In genomic region chrX:137121718-137122117, GRCm38 (mm10) we compare ENCODE assay signal across 14 mouse cellular contexts. TPM values are rescaled to one million over a fixed set of nuclear protein-coding genes. Genes with fewer than 3 reads are reported as not detected.
A peak's percentile ranks its signal among the peaks of the same experiment; 100 is the strongest.
DNase-seq lines count a peak whose midpoint lies in the region; ATAC-seq lines count a peak whose summit lies in the region.
"Had no signal": no experiment of that assay in that cellular context is flagged by ENCODE, and none has a peak within 500 bp of the region (broad histone marks: within the 10 kb centered on the region; RNA-seq: fewer than 3 reads in every experiment).

Esx1 (minus strand) TSS chrX:137122083.

- ATAC-seq in intestine, embryonic 14.5 days (replicated peaks; ENCODE audit: low FRiP score, low TSS enrichment, low read depth) = no peak
- no peak for ATAC-seq in intestine, embryonic 16.5 days
- no peak for ATAC-seq in midbrain, embryonic 13.5 days
- no peak for ATAC-seq in midbrain, embryonic 15.5 days (replicated peaks)
- no peak for ATAC-seq in embryonic facial prominence, embryonic 13.5 days (ENCODE audit: insufficient number of reproducible peaks, insufficient read depth, low FRiP score, low TSS enrichment, low read depth)
- ATAC-seq in limb, embryonic 13.5 days (ENCODE audit: low FRiP score, low read depth) = no peak

- no peak within 1 kb of the TSS for H3K9ac ChIP-seq in intestine, embryonic 14.5 days (ENCODE audit: low read length)
- H3K9ac ChIP-seq in intestine, embryonic 16.5 days (ENCODE audit: low read depth, low read length) = no peak within 1 kb of the TSS
- H3K9ac ChIP-seq in midbrain, embryonic 13.5 days (replicated peaks) = no peak within 1 kb of the TSS
- H3K9ac ChIP-seq in midbrain, embryonic 15.5 days = no peak within 1 kb of the TSS
- no peak within 1 kb of the TSS for H3K9ac ChIP-seq in embryonic facial prominence, embryonic 13.5 days
- no peak within 1 kb of the TSS for H3K9ac ChIP-seq in limb, embryonic 13.5 days
- H3K9ac ChIP-seq: hindbrain, embryonic 14.5 days; liver, embryonic 14.5 days had no signal

- H3K4me2 ChIP-seq in intestine, embryonic 14.5 days (ENCODE audit: low read length) = peak within 1 kb of the TSS; percentile 15; the same call in 1 of the 2 replicates
- H3K4me2 ChIP-seq in intestine, embryonic 16.5 days (ENCODE audit: low read depth, low read length) = no peak within 1 kb of the TSS
- 0 out of 2 replicates have a peak within 1 kb of the TSS, but pooled peaks have one; percentile 21 for H3K4me2 ChIP-seq in midbrain, embryonic 13.5 days (replicated peaks)
- no peak within 1 kb of the TSS for H3K4me2 ChIP-seq in midbrain, embryonic 15.5 days
- peak within 1 kb of the TSS; percentile 22; the same call in 1 of the 2 replicates for H3K4me2 ChIP-seq in embryonic facial prominence, embryonic 13.5 days
- H3K4me2 ChIP-seq in limb, embryonic 13.5 days (replicated peaks) = peak within 1 kb of the TSS; percentile 38
- H3K4me2 ChIP-seq: hindbrain, embryonic 14.5 days had no signal

- H3K36me3 ChIP-seq in intestine, embryonic 14.5 days (ENCODE audit: control insufficient read depth, insufficient read depth, low read length) = no peaks in the 10 kb centered on the region
- no peaks in the 10 kb centered on the region for H3K36me3 ChIP-seq in intestine, embryonic 16.5 days (ENCODE audit: control insufficient read depth, insufficient read depth, low read length)
- H3K36me3 ChIP-seq in midbrain, embryonic 13.5 days = no peaks in the 10 kb centered on the region
- no peaks in the 10 kb centered on the region for H3K36me3 ChIP-seq in midbrain, embryonic 15.5 days (replicated peaks)
- no peaks in the 10 kb centered on the region for H3K36me3 ChIP-seq in embryonic facial prominence, embryonic 13.5 days
- no peaks in the 10 kb centered on the region for H3K36me3 ChIP-seq in limb, embryonic 13.5 days
- H3K36me3 ChIP-seq: G1E had no signal

- H3K4me3 ChIP-seq in intestine, embryonic 14.5 days (ENCODE audit: low read depth, low read length) = no peak within 1 kb of the TSS
- H3K4me3 ChIP-seq in intestine, embryonic 16.5 days (ENCODE audit: low read length) = no peak within 1 kb of the TSS
- H3K4me3 ChIP-seq in midbrain, embryonic 13.5 days (replicated peaks) = no peak within 1 kb of the TSS
- H3K4me3 ChIP-seq in midbrain, embryonic 15.5 days = no peak within 1 kb of the TSS
- 0 out of 2 replicates have a peak within 1 kb of the TSS, but pooled peaks have one; percentile 9 for H3K4me3 ChIP-seq in embryonic facial prominence, embryonic 13.5 days
- H3K4me3 ChIP-seq in limb, embryonic 13.5 days = 0 out of 2 replicates have a peak within 1 kb of the TSS, but pooled peaks have one; percentile 14

- no peaks in the 10 kb centered on the region for H3K4me1 ChIP-seq in intestine, embryonic 14.5 days (replicated peaks; ENCODE audit: control insufficient read depth, insufficient read depth, low read length)
- H3K4me1 ChIP-seq in intestine, embryonic 16.5 days (ENCODE audit: control insufficient read depth, insufficient read depth, low read length) = no peaks in the 10 kb centered on the region
- 0 out of 2 replicates have a peak, but pooled peaks cover 3% of the 10 kb centered on the region for H3K4me1 ChIP-seq in midbrain, embryonic 13.5 days (replicated peaks)
- no peaks in the 10 kb centered on the region for H3K4me1 ChIP-seq in midbrain, embryonic 15.5 days
- H3K4me1 ChIP-seq in embryonic facial prominence, embryonic 13.5 days = no peaks in the 10 kb centered on the region
- no peaks in the 10 kb centered on the region for H3K4me1 ChIP-seq in limb, embryonic 13.5 days

- 29% methylated on average over 19 of the region's 21 CpGs for WGBS in intestine, embryonic 14.5 days
- WGBS in intestine, embryonic 16.5 days = 25% methylated on average over 21 of the region's 21 CpGs
- WGBS in midbrain, embryonic 13.5 days = 27% methylated on average over 18 of the region's 21 CpGs
- WGBS in midbrain, embryonic 15.5 days = 37% methylated on average over 20 of the region's 21 CpGs
- WGBS in embryonic facial prominence, embryonic 13.5 days = 24% methylated on average over 16 of the region's 21 CpGs
- 27% methylated on average over 14 of the region's 21 CpGs for WGBS in limb, embryonic 13.5 days

- no peaks in the 10 kb centered on the region for H3K9me3 ChIP-seq in intestine, embryonic 14.5 days (ENCODE audit: control insufficient read depth, low read length)
- H3K9me3 ChIP-seq in intestine, embryonic 16.5 days (ENCODE audit: control insufficient read depth, low read length) = no peaks in the 10 kb centered on the region; the same call in 1 of the 2 replicates
- no peaks in the 10 kb centered on the region for H3K9me3 ChIP-seq in midbrain, embryonic 13.5 days
- H3K9me3 ChIP-seq in midbrain, embryonic 15.5 days = no peaks in the 10 kb centered on the region
- H3K9me3 ChIP-seq in embryonic facial prominence, embryonic 13.5 days = no peaks in the 10 kb centered on the region
- H3K9me3 ChIP-seq in limb, embryonic 13.5 days = no peaks in the 10 kb centered on the region
- H3K9me3 ChIP-seq: G1E had no signal

- no peak within 1 kb of the TSS for H3K27ac ChIP-seq in intestine, embryonic 14.5 days (ENCODE audit: low read depth)
- H3K27ac ChIP-seq in intestine, embryonic 16.5 days (ENCODE audit: low read length) = no peak within 1 kb of the TSS
- H3K27ac ChIP-seq in midbrain, embryonic 13.5 days = no peak within 1 kb of the TSS
- H3K27ac ChIP-seq in midbrain, embryonic 15.5 days = no peak within 1 kb of the TSS
- no peak within 1 kb of the TSS for H3K27ac ChIP-seq in embryonic facial prominence, embryonic 13.5 days
- H3K27ac ChIP-seq in limb, embryonic 13.5 days = no peak within 1 kb of the TSS
- H3K27ac ChIP-seq: hindbrain, embryonic 14.5 days; liver, embryonic 14.5 days had no signal

- H3K27me3 ChIP-seq in intestine, embryonic 14.5 days (replicated peaks; ENCODE audit: control insufficient read depth, insufficient read depth, low read length) = peaks cover 86% of the 10 kb centered on the region
- peaks cover 46% of the 10 kb centered on the region for H3K27me3 ChIP-seq in intestine, embryonic 16.5 days (replicated peaks; ENCODE audit: control insufficient read depth, insufficient read depth, low read length)
- H3K27me3 ChIP-seq in midbrain, embryonic 13.5 days = peaks cover 87% of the 10 kb centered on the region
- H3K27me3 ChIP-seq in midbrain, embryonic 15.5 days (replicated peaks) = peaks cover 56% of the 10 kb centered on the region
- peaks cover 91% of the 10 kb centered on the region for H3K27me3 ChIP-seq in embryonic facial prominence, embryonic 13.5 days
- peaks cover 86% of the 10 kb centered on the region for H3K27me3 ChIP-seq in limb, embryonic 13.5 days

- DNase-seq in intestine, embryonic 14.5 days (ENCODE audit: low spot score) = no peak
- DNase-seq in frontal cortex, postnatal 36 days (ENCODE audit: low spot score in 2 of 2) = no peak
- DNase-seq in Muller cell, postnatal 12 days (ENCODE audit: inconsistent ontology term) = no peak
- DNase-seq: cerebellum, adult 11-12 months; embryo, embryonic 11 days had no signal

RNA-seq across cellular contexts. Expression of gene Esx1, which starts in this region (rescaled TPM):
- not detected in 2 replicates for polyA plus RNA-seq in intestine, embryonic 14.5 days (2014; fragmentation: Nextera tagmentation; extraction: Ambion mirVana)
- not detected in 2 replicates for polyA plus RNA-seq in intestine, embryonic 16.5 days (2015; fragmentation: Nextera tagmentation; extraction: Ambion mirVana)
- polyA plus RNA-seq in midbrain, embryonic 13.5 days (2015; fragmentation: Nextera tagmentation; extraction: Ambion mirVana) = not detected in 2 replicates
- polyA plus RNA-seq in midbrain, embryonic 15.5 days (2015; fragmentation: Nextera tagmentation; extraction: Ambion mirVana) = not detected in 2 replicates
- not detected in 2 replicates for polyA plus RNA-seq in embryonic facial prominence, embryonic 13.5 days (2015; fragmentation: Nextera tagmentation; extraction: Ambion mirVana)
- not detected in 2 replicates for polyA plus RNA-seq in limb, embryonic 13.5 days (2015; fragmentation: Nextera tagmentation; extraction: Ambion mirVana)
- polyA plus RNA-seq: G1E; hindbrain, embryonic 14.5 days; liver, embryonic 14.5 days; urinary bladder, adult 2 months had no signal

Comparison
In these comparisons a context has a peak if more than half of its experiments do, and no peak if none do; other contexts are left out.
1. H3K4me2 ChIP-seq: peak in intestine, embryonic 14.5 days (single experiment), midbrain, embryonic 13.5 days (single experiment), embryonic facial prominence, embryonic 13.5 days (single experiment) and limb, embryonic 13.5 days (single experiment); none in intestine, embryonic 16.5 days (single experiment) and midbrain, embryonic 15.5 days (single experiment).
2. H3K4me3 ChIP-seq: peak in embryonic facial prominence, embryonic 13.5 days (single experiment) and limb, embryonic 13.5 days (single experiment); none in intestine, embryonic 14.5 days (single experiment), intestine, embryonic 16.5 days (single experiment), midbrain, embryonic 13.5 days (single experiment) and midbrain, embryonic 15.5 days (single experiment).